Mouse (Mus musculus) ES-E14 (cell line): ENCODE results near the gene Gm11564.

Experiments used
- CHD2 ChIP-seq: IDR thresholded peaks from 2 replicates; pipeline ENCODE4 v1.6.1; 2014; ENCODE audit warnings: mild to moderate bottlenecking, low read depth, low read length, inconsistent platforms
- ZC3H11A ChIP-seq: IDR thresholded peaks from 2 replicates; pipeline ENCODE4 v1.6.1; 2012; ENCODE audit warnings: low read depth, mild to moderate bottlenecking, inconsistent platforms, low read length, borderline replicate concordance

DNA sequence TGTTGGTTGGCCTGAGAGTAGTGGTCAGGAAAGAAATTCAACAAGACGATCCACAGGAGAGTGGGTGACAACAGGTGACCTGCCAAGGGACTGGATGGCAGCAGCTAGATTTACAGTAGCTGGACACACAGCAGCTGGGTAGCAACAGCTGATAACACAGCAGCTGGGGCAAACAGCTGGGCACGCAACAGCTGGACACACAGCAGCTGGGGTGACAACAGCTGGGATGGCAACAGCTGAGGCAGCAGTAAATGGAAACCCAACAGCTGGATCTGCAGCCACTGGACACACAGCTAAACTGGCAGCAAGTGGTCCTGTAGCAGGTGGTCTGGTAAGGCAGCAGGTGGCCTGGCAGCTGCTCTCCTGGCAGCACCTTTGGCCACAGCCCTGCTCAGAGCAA, 31.3 kb upstream of the Gm11564 start:
- TF ChIP-seq ZC3H11A, result no peak
- TF ChIP-seq CHD2, result no peak
